Mouse (Mus musculus): ENCODE results near the gene Fbxw25. TPM values are rescaled to one million over a fixed set of nuclear protein-coding genes. Genes with fewer than 3 reads are reported as not detected.

Fbxw25 gene
- not detected for polyA plus RNA-seq (2014; fragmentation: Illumina TruSeq; extraction: RNeasy Lipid Tissue Mini Kit (QIAGEN cat#74804); ENCODE audit: low read depth, low replicate concordance)

DNA sequence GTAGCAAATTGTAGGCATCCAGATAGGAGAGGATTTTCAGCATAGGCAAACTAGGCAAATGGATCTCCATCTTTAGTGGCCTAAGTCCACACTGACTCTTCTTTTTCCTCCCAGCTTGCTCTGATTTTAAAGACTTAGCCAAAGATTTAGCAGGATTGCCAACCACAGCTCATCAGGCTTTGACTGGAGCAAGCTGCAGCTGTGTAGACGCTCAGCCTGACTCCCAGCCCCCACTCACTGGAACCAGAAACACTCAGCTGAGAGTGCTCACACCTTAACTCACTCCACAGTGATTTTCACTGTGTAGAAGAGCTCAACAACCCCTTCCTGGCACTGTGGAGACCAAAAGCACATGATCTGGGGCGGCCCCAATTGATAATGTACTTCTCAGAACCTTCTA is at the start of gene Fbxw25:
Fbxw25 (minus strand) TSS at position 101 of the 400 bp plus-strand sequence.

DNA sequence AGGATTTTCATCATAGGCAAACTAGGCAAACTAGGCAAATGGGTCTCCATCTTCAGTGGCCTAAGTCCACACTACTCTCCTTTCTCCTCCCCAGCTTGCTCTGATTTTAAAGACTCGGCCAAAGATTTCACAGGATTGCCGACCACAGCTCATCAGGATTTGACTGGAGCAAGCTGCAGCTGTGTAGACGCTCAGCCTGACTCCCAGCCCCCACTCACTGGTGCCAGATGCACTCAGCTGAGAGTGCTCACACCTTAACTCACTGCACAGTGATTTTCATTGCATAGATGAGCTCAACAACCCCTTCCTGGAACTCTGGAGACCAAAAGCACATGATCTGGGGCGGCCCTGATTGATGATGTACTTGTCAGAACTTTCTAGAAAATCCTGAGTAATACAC is 38.1 kb upstream of the Fbxw25 start, which contains the start of gene Fbxw18:
Fbxw18 (minus strand) TSS at position 101 of the 400 bp plus-strand sequence.

GRCm38 (mm10) chr9:109625957-109626356 is 38.5 kb downstream of the Fbxw25 start, which contains the start of gene Fbxw24:
Gene Fbxw24 (minus strand): TSS chr9:109626057.

Other genes with a start within 250 kb of the Fbxw25 start
- not detected for gene Fbxw16, start 215.5 kb downstream of the Fbxw25 start, polyA plus RNA-seq (2014; fragmentation: Illumina TruSeq; extraction: RNeasy Lipid Tissue Mini Kit (QIAGEN cat#74804); ENCODE audit: low read depth, low replicate concordance)
- not detected for gene Fbxw19, start 168.8 kb downstream of the Fbxw25 start, polyA plus RNA-seq (2014; fragmentation: Illumina TruSeq; extraction: RNeasy Lipid Tissue Mini Kit (QIAGEN cat#74804); ENCODE audit: low read depth, low replicate concordance)
- 4.3 TPM for gene Fbxw15, start 96.4 kb downstream of the Fbxw25 start, polyA plus RNA-seq (2014; fragmentation: Illumina TruSeq; extraction: RNeasy Lipid Tissue Mini Kit (QIAGEN cat#74804); ENCODE audit: low read depth, low replicate concordance)
- not detected for gene Fbxw24, start 38.6 kb downstream of the Fbxw25 start, polyA plus RNA-seq (2014; fragmentation: Illumina TruSeq; extraction: RNeasy Lipid Tissue Mini Kit (QIAGEN cat#74804); ENCODE audit: low read depth, low replicate concordance)
- gene Fbxw18, start 38.0 kb upstream of the Fbxw25 start, polyA plus RNA-seq (2014; fragmentation: Illumina TruSeq; extraction: RNeasy Lipid Tissue Mini Kit (QIAGEN cat#74804); ENCODE audit: low read depth, low replicate concordance), result not detected
- not detected for gene Fbxw26, start 81.4 kb upstream of the Fbxw25 start, polyA plus RNA-seq (2014; fragmentation: Illumina TruSeq; extraction: RNeasy Lipid Tissue Mini Kit (QIAGEN cat#74804); ENCODE audit: low read depth, low replicate concordance)
- not detected for gene Fbxw27, start 126.0 kb upstream of the Fbxw25 start, polyA plus RNA-seq (2014; fragmentation: Illumina TruSeq; extraction: RNeasy Lipid Tissue Mini Kit (QIAGEN cat#74804); ENCODE audit: low read depth, low replicate concordance)
- 48.1 TPM for gene Spink8, start 147.6 kb upstream of the Fbxw25 start, polyA plus RNA-seq (2014; fragmentation: Illumina TruSeq; extraction: RNeasy Lipid Tissue Mini Kit (QIAGEN cat#74804); ENCODE audit: low read depth, low replicate concordance)
- gene Nme6, start 168.1 kb upstream of the Fbxw25 start, polyA plus RNA-seq (2014; fragmentation: Illumina TruSeq; extraction: RNeasy Lipid Tissue Mini Kit (QIAGEN cat#74804); ENCODE audit: low read depth, low replicate concordance), result 2.1 TPM
- gene Camp, start 185.0 kb upstream of the Fbxw25 start, polyA plus RNA-seq (2014; fragmentation: Illumina TruSeq; extraction: RNeasy Lipid Tissue Mini Kit (QIAGEN cat#74804); ENCODE audit: low read depth, low replicate concordance), result not detected
- gene Cdc25a, start 210.9 kb upstream of the Fbxw25 start, polyA plus RNA-seq (2014; fragmentation: Illumina TruSeq; extraction: RNeasy Lipid Tissue Mini Kit (QIAGEN cat#74804); ENCODE audit: low read depth, low replicate concordance), result 7.8 TPM